Mouse (Mus musculus) MEL (cell line): ENCODE results near the gene Tmem269.

Experiments
- BHLHE40 ChIP-seq: IDR thresholded peaks from 2 replicates; pipeline ENCODE4 v1.6.1; 2012; ENCODE audit warnings: low read depth, mild to moderate bottlenecking, inconsistent platforms, low read length, improper control_type of control experiment, borderline replicate concordance
- CTCF ChIP-seq, 3 experiments: IDR thresholded peaks in 2 of 3; conservative IDR thresholded peaks in 1 of 3; 2 replicates each; pipeline ENCODE4 v1.5.1; 2011 to 2012; ENCODE audit warnings: low read length in 3 of 3, low read depth in 2 of 3, mild to moderate bottlenecking in 2 of 3, improper control_type of control experiment in 1 of 3, inconsistent platforms in 1 of 3, mixed read lengths in 1 of 3, moderate library complexity in 1 of 3; ENCODE audit not compliant: control insufficient read depth in 1 of 3, insufficient read depth in 1 of 3, poor library complexity in 1 of 3, severe bottlenecking in 1 of 3
- ETS1 ChIP-seq: IDR thresholded peaks from 2 replicates; pipeline ENCODE4 v1.6.1; 2012; ENCODE audit warnings: low read depth, mild to moderate bottlenecking, inconsistent platforms, low read length, improper control_type of control experiment, moderate library complexity
- NELFE ChIP-seq: IDR thresholded peaks from 2 replicates; pipeline ENCODE4 v1.6.1; 2011; ENCODE audit warnings: low read depth, low read length, improper control_type of control experiment
- POLR2A ChIP-seq, 2 experiments: IDR thresholded peaks; 2 replicates each; pipeline ENCODE4 v1.6.1; 2011 to 2012; ENCODE audit warnings: low read length in 2 of 2, mild to moderate bottlenecking in 2 of 2, control low read depth in 1 of 2, improper control_type of control experiment in 1 of 2, low read depth in 1 of 2, moderate library complexity in 1 of 2; ENCODE audit not compliant: control insufficient read depth in 1 of 2, insufficient read depth in 1 of 2, poor library complexity in 1 of 2
- RAD21 ChIP-seq: IDR thresholded peaks from 2 replicates; pipeline ENCODE4 v1.6.1; 2011; ENCODE audit warnings: mild to moderate bottlenecking, low read depth, low read length, improper control_type of control experiment
- TAL1 ChIP-seq: IDR thresholded peaks from 2 replicates; pipeline ENCODE4 v1.6.1; 2012; ENCODE audit warnings: mild to moderate bottlenecking, inconsistent platforms, low read length, moderate library complexity, mixed read lengths
- USF1 ChIP-seq: IDR thresholded peaks from 2 replicates; pipeline ENCODE4 v1.6.1; 2014; ENCODE audit warnings: low read depth, mild to moderate bottlenecking, inconsistent platforms, low read length, improper control_type of control experiment, moderate library complexity

DNA sequence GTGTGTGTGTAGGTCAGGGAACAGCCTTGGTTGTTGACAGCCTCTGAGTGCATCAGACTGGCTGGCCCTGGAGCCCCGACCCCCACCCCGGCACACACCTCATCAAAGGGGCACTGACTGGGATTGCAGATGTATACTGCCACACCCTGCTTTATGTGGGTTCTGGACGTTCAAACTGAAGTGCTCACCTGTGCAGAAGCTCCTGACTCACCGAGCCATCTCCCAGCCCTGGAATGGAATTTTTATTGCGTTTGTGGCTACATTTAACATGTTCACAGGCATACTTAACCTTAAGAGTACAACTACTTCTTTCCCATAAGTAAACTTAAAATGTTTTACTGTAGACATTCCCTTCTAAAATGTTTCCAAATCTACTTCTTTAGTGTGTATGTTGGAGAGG is 60.1 kb downstream of the Tmem269 start:
- no peak for TF ChIP-seq NELFE
- no peak for TF ChIP-seq CTCF (IDR thresholded peaks at IDR 0.05 in 2 of 3, conservative IDR thresholded peaks at IDR 0.05 in 1 of 3; ENCODE audit: control insufficient read depth in 1 of 3, insufficient read depth in 1 of 3, low read depth in 2 of 3, low read length in 3 of 3, poor library complexity in 1 of 3, severe bottlenecking in 1 of 3)
- TF ChIP-seq TAL1 = no peak
- TF ChIP-seq POLR2A (IDR thresholded peaks at IDR 0.05; ENCODE audit: control insufficient read depth in 1 of 2, insufficient read depth in 1 of 2, low read depth in 1 of 2, low read length in 2 of 2, poor library complexity in 1 of 2) = no peak
- no peak for TF ChIP-seq BHLHE40
- TF ChIP-seq USF1 = no peak
- TF ChIP-seq ETS1 = no peak
- no peak for TF ChIP-seq RAD21
